Mouse (Mus musculus) intestine, embryonic 14.5 days (tissue): ENCODE data around the gene Wipf2. TPM values are rescaled to one million over a fixed set of nuclear protein-coding genes. Genes with fewer than 3 reads are reported as not detected.

Experiments
- ATAC-seq: fragments of 200-750 bp; cut with Nextera tagmentation; replicated peaks from 2 replicates; pipeline ENCODE4 v1.8.0; 2017; ENCODE audit warnings: low read depth, moderate number of reproducible peaks, moderate TSS enrichment, moderate library complexity; ENCODE audit not compliant: low FRiP score, low TSS enrichment
- DNase-seq: peaks from one replicate; pipeline ENCODE4 v3.0.0-alpha.2; 2018; ENCODE audit warnings: low spot score
- H3K27ac ChIP-seq: fragments of 300-500 bp; sonication (generic); 2 replicates; pipeline ENCODE4 v1.5.1; 2014; ENCODE audit warnings: low read depth, mild to moderate bottlenecking, control low read depth
- H3K27me3 ChIP-seq: fragments of 300-500 bp; sonication (generic); replicated peaks from 2 replicates; pipeline ENCODE4 v1.6.1; 2014; ENCODE audit warnings: low read length, control low read depth; ENCODE audit not compliant: control insufficient read depth, insufficient read depth
- H3K36me3 ChIP-seq: fragments of 300-500 bp; sonication (generic); 2 replicates; pipeline ENCODE4 v1.6.1; 2014; ENCODE audit warnings: low read length, control low read depth; ENCODE audit not compliant: control insufficient read depth, insufficient read depth
- H3K4me1 ChIP-seq: fragments of 300-500 bp; sonication (generic); replicated peaks from 2 replicates; pipeline ENCODE4 v1.6.1; 2014; ENCODE audit warnings: low read length, control low read depth, mixed read lengths; ENCODE audit not compliant: control insufficient read depth, insufficient read depth
- H3K4me2 ChIP-seq: fragments of 300-500 bp; sonication (generic); 2 replicates; pipeline ENCODE4 v1.6.1; 2014; ENCODE audit warnings: low read length
- H3K4me3 ChIP-seq: fragments of 300-500 bp; sonication (generic); 2 replicates; pipeline ENCODE4 v1.5.1; 2014; ENCODE audit warnings: low read depth, low read length, control low read depth, mixed read lengths
- H3K9ac ChIP-seq: fragments of 300-500 bp; sonication (generic); 2 replicates; pipeline ENCODE4 v1.6.1; 2014; ENCODE audit warnings: mild to moderate bottlenecking, low read length
- H3K9me3 ChIP-seq: fragments of 300-500 bp; sonication (generic); 2 replicates; pipeline ENCODE4 v1.6.1; 2016; ENCODE audit warnings: low read length, control low read depth; ENCODE audit not compliant: control insufficient read depth
- WGBS: fragments of 180-500 bp; shearing (Covaris S2); extraction: QIAGEN DNeasy Blood & Tissue Kit; methylation state at CpG from one replicate; pipeline ENCODE4 v1.1.7; 2014; 5-methylcytosine and 5-hydroxymethylcytosine counted together
- polyA plus RNA-seq: library from polyadenylated mRNA; unstranded; fragments of >200 nt; fragmentation: Nextera tagmentation; extraction: Ambion mirVana; gene quantifications from 2 replicates; pipeline ENCODE4 v1.2.1, GENCODE M21; 2014

The Wipf2 gene
- polyA plus RNA-seq, 1 experiment from 2014 or later = 5.1 TPM

DNA sequence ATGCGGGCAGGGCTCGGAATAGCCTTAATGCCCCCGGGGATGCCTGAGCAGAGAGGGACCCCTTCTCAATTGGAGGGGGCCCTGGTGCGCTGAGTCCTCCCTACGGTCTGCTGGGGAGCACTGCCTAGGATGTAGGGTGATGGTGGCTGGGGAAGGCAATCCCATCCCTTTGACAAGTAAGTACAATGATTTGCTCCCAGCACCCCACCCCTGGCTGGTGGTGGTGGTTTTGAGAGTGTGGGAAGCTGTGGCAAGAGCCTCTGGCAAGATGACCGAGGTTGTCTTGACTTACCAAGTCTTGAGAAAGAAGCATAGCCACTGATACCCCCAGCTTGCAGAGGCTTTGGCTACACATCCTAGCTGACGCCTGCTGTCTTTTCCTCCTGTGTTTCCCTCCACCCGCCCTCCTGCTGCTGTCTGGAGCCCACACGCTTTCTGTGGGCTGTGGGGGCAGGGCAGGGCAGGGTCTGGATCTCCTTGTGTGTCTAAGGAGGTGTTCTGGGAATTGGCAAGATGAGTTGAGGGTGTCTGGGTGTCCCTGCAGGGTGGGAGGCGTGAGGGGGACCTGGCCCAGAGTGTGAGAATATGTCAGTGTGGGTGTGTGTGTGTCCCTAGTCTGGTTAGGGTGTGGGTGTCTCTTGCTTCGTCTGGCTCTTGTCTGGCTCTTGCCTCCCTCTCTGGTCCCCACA, 76.7 kb downstream of the Wipf2 start:
- DNase-seq = peak; percentile 69
- no peak for ATAC-seq

DNA sequence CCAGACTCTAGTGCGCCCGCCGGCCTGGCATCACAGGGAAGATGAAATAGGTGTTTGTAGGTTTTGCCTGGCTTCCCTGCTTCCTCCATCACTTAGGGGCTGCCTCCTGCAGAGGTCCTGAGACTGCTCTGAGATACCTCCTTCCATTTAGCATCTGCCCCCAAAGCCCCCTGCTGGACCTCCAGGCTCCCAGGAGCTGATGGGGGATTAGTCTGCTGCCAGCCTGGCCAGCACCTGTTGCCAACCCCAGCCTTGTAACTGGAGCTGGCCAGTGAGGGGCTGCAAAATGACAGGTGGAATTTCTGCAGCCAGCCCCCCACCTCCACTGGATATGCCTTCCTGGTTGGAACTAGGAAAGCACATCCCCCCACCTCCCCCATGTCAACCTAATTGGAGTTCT, 77.3 kb downstream of the Wipf2 start:
- ATAC-seq (no peak), DNase-seq (no peak)
- Histone ChIP-seq H3K27me3 (no peaks in the 10 kb centered on the region), H3K27ac (peak overlapping the region; percentile 93), H3K9ac (0 out of 2 replicates have a peak overlapping the region, but pooled peaks have one; percentile 8), H3K4me3 (peak overlapping the region; percentile 78), H3K4me1 (peaks cover 85% of the 10 kb centered on the region), H3K9me3 (no peaks in the 10 kb centered on the region), H3K36me3 (no peaks in the 10 kb centered on the region), H3K4me2 (peak overlapping the region; percentile 90)
- WGBS = 14% methylated on average over 3 of the region's 3 CpGs

More for the DNA sequence above, 76.7 kb downstream of the Wipf2 start:
- Histone ChIP-seq H3K9me3 (no peaks in the 10 kb centered on the region), H3K4me1 (peaks cover 84% of the 10 kb centered on the region), H3K36me3 (no peaks in the 10 kb centered on the region), H3K9ac (peak overlapping the region; percentile 6; the same call in 1 of the 2 replicates), H3K27ac (peak overlapping the region; percentile 93), H3K4me2 (peak overlapping the region; percentile 90), H3K27me3 (no peaks in the 10 kb centered on the region), H3K4me3 (peak overlapping the region; percentile 78)
- WGBS = 39% methylated on average over 11 of the region's 11 CpGs

DNA sequence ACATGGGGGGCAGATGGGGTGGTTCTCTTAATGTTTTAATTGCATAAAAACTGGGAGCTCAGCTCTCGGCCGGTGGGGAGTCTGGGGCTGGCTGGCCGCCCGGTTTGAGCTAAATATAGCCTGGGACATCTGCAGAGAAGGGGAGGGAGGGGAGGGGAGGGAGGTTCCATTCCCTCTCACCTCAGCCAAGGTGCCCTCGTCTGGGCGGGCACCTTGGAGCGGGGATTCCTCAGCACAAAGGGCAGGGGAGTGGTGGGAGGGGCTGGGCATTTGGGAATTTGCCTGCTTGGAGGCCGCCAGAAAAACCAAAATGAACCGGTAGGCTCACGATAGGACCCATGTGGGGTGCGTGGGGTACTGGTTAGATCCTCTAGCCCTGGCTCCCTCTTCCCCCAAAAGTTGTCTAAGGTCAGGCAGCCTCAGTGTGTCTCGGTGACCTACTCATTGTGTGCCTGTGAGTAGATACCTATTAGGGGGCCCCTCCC, 77.9 kb downstream of the Wipf2 start:
- H3K4me3 ChIP-seq = peak overlapping the region; percentile 78
- H3K27ac ChIP-seq = peak overlapping the region; percentile 93
- no peaks in the 10 kb centered on the region for H3K27me3 ChIP-seq
- peak overlapping the region; percentile 55 for H3K9ac ChIP-seq
- peak; percentile 71 for DNase-seq
- no peak for ATAC-seq
- H3K4me2 ChIP-seq = peak overlapping the region; percentile 90
- 5% methylated on average over 12 of the region's 12 CpGs for WGBS
- no peaks in the 10 kb centered on the region for H3K36me3 ChIP-seq
- no peaks in the 10 kb centered on the region for H3K9me3 ChIP-seq
- peaks cover 80% of the 10 kb centered on the region for H3K4me1 ChIP-seq

DNA sequence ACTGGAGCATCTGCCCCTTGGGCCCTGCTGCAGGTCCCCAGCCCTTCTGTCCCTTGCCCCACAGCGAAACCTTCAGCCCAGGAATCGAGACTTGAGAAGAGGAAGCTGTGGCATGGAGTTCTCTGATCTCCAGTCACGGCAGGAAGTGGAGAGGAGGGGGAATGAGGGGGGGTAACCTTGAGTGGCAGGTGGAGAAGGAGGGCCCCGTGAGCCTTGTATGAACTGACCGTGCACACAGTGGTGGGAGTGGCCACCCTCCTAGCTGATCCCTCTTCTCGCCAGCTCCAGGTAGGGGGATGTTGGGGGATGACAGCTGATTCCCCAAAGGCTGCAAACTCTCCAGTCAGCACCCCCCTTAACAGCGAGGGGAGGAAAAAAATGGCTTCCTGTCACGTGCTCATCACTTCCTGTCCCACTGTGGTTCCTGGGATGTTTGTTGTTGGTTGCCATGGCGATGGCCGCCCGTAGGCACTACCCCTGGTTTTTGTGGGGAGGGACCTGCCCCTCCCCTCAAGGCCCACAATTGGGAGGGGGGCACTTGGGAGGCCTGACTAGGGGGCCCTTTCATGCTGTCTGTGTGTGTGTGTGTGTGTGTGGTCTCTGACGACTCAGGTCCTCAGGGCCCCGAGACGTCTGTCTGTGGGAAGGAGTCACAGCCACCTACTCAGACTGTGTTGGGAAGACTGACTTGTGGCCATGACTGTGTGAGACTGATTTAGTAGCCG, 78.5 kb downstream of the Wipf2 start:
- whole genome bisulfite sequencing = 6% methylated on average over 15 of the region's 15 CpGs
- Histone ChIP-seq H3K27me3 (no peaks in the 10 kb centered on the region), H3K4me3 (peak overlapping the region; percentile 78), H3K4me2 (peak overlapping the region; percentile 90), H3K36me3 (no peaks in the 10 kb centered on the region), H3K9ac (peak overlapping the region; percentile 55), H3K4me1 (peaks cover 75% of the 10 kb centered on the region), H3K27ac (peak overlapping the region; percentile 93), H3K9me3 (no peaks in the 10 kb centered on the region)
- peak; percentile 89 for DNase-seq
- ATAC-seq = peak; percentile 37

DNA sequence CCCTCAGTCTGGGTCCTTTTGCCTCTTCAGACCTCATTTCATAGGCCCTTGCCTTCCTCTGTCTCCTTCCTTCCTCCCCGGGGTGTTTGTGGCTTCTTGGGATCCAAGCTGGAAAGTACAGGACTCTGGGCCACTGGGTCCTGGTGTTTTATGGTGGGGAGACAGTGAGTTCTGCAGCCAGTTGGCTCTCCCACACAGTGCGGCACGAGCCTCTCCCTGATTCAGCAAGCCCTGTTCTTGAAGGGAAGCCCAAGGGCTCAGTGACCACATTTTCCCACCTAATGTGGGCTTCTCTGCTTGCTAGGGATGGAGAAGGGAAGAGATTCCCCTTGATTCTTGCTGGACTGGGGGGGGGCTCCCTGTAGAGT, 79.1 kb downstream of the Wipf2 start:
- H3K9ac ChIP-seq = peak overlapping the region; percentile 31; the same call in 1 of the 2 replicates
- no peak for DNase-seq
- no peaks in the 10 kb centered on the region for H3K36me3 ChIP-seq
- H3K9me3 ChIP-seq = no peaks in the 10 kb centered on the region
- peaks cover 78% of the 10 kb centered on the region for H3K4me1 ChIP-seq
- WGBS = 22% methylated on average over 3 of the region's 3 CpGs
- no peaks in the 10 kb centered on the region for H3K27me3 ChIP-seq
- H3K4me3 ChIP-seq = peak overlapping the region; percentile 78
- H3K27ac ChIP-seq = peak overlapping the region; percentile 93
- no peak for ATAC-seq
- peak overlapping the region; percentile 90 for H3K4me2 ChIP-seq

DNA sequence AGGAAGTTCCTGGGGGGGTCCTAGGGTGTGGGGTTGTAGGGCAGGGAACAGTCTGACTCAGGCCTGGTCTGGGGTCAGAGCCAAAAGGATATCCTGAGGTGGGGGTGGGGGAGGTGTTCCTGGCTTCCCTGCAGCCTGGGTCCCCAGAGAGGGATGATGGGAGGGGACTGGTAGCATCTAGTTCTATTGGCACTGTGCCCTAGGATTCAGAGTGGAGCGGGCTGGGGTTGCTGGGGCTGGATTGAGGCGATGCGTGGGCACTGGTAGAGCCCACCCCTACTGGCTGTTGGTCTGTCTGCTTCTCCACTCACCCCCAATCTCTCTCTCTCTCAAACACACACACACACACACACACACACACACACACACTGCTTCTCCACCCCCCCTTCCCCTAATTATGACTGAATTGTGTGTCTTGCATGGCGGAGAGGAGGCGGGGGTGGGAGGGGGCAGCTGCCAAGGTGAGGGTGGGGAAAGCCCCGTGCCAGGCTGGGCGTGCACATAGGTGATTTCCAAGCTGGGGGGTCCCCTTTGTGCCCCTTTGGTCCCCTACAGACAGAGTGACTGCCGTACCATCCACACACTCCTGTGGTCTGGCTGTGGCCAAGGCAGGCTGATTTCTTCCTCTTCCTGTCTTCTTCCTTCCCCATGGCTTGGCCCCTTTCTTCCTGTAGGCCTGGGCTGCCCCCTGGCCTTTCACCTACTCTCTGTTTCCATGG, 79.6 kb downstream of the Wipf2 start:
- Histone ChIP-seq H3K4me1 (peaks cover 82% of the 10 kb centered on the region), H3K36me3 (no peaks in the 10 kb centered on the region), H3K9ac (0 out of 2 replicates have a peak overlapping the region, but pooled peaks have one; percentile 31), H3K27ac (peak overlapping the region; percentile 93), H3K4me2 (peak overlapping the region; percentile 90), H3K27me3 (no peaks in the 10 kb centered on the region), H3K9me3 (no peaks in the 10 kb centered on the region), H3K4me3 (no peak overlapping the region)
- 60% methylated on average over 8 of the region's 8 CpGs for WGBS
- DNase-seq = no peak
- ATAC-seq = no peak

DNA sequence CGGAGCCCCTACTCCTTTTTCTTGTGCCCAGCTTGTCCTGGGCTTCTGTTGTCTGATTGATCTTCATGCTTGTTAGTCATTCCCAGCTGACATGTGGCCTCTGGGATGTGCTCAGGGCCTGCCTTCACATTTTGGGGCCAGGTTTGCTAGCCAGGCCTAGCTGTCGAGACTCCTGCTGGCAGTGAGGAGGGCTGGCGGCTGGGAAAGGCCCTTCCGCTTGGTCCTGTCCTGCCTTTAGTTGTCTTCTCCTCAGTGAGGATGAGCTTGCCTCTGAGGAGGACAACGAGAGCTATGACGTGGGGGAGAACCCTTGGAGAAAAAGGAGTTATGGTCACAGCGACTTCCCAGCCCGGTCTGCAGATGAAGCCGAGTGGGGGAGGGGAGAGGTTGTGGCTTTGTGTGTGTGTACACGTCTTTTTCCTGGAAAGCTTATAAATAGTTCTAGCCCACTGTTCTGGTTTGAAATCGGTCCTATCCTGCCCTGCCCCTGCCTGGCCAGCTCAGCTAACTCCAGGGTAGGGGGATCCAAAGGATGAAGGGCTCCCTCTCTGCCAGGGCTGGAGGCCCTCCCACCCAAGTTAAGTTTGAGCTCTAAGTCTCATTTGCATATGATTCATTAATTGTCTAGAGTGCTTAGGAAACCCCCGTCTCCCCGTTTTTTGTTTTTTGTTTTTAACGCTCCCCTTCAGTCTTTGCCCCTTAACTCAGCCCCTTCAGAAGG, 80.5 kb downstream of the Wipf2 start:
- WGBS = 33% methylated on average over 14 of the region's 14 CpGs
- H3K4me2 ChIP-seq = peak overlapping the region; percentile 22
- ATAC-seq (no peak), DNase-seq (no peak)
- peak overlapping the region; percentile 27; the same call in 1 of the 2 replicates for H3K9ac ChIP-seq
- peaks cover 77% of the 10 kb centered on the region for H3K4me1 ChIP-seq
- H3K27ac ChIP-seq = peak overlapping the region; percentile 93
- no peaks in the 10 kb centered on the region for H3K27me3 ChIP-seq
- no peak overlapping the region for H3K4me3 ChIP-seq
- no peaks in the 10 kb centered on the region for H3K9me3 ChIP-seq
- H3K36me3 ChIP-seq = no peaks in the 10 kb centered on the region
